Mouse (Mus musculus): ENCODE measurements around the gene Fam49a.
"Not testable (repeated sequence)": the region's sequence is repeated elsewhere in the genome, so short reads cannot be mapped to it uniquely, and the experiment has no call there.

Gene Fam49a

DNA sequence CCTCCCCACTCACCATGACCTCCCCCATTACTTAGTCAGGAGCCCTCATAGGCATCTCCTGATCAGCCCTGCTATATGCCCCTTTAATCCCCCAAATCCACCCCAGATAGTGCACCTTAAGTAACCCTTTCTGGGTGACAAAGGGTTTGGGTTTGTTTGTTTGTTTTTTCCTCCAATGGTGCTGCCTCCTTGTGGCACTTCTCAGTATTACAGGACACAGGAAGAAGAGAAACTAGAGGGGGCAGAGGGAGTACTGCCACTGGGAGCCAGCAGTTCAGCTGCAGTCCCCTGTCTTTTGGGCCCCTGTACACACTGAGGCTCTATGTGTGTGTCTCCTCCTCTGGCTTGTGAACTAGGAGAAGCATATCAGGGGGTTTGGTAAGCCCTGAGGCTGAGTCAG, 51.5 kb downstream of the Fam49a start:
- no peak for DNase-seq (ENCODE audit: extremely low spot score, low spot score)

DNA sequence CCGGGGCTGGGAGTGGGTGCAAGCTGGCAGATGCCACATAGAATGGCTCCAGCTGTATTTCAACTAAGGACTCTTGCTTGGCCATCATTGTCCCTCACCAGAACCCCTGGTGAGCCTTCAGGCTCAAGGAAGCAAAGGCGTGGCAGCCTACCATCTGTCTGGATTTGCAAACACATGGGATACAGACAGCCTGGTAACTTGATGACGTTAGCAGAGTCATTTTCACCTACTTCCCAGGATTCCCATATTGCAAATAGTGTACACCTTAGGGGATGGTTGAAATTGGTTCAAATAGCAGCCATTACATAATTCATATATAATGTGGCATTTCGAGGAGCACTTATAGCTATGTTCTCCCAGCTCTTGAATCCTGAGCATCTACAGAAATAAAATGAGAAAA, 52.0 kb downstream of the Fam49a start:
- DNase-seq (ENCODE audit: extremely low spot score, low spot score) = no peak

DNA sequence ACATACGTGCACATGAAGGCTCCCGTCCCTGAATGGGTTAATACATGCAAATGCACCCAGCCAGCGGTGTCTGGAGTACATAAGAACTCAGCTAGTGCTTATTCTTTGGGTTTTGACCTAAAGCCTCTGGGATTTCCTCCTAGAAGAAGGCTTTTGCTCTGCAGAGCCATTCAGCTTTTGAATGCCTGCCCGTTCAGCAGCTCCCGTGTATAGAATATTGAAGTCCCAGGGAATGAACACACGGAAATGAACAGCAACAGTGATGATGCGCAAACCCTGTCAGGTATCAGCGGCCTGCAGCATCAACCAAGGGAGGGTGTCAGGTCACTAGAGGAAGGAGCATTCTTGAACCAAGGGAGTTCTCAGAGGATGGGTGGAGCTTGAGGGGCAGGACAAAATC, 52.4 kb downstream of the Fam49a start:
- DNase-seq (ENCODE audit: extremely low spot score, low spot score) = no peak

GRCm38 (mm10) chr12:12315011-12315410, 53.1 kb downstream of the Fam49a start:
- peak; percentile 50 for DNase-seq (ENCODE audit: extremely low spot score, low spot score)

DNA sequence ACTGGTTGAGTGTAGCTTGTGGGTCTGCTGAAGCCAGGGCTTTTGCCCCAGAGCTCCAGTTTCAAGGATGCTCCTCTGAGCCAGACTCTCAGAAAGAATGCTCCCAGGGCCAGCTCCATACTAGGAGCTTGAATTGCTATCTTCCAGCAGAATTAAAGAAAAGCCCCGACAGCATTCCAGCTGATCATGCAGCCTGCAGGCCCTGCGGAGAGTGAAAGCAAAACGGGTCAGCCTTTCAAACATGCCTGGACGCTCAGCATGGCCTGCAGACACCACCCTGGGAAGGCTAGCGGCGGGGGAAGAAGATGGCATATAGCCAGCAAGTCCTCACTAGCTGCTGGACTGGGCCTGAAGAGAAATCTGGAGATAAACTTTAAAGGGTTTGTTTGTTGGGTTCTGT, 55.0 kb downstream of the Fam49a start:
- DNase-seq (ENCODE audit: extremely low spot score, low spot score) = no peak

DNA sequence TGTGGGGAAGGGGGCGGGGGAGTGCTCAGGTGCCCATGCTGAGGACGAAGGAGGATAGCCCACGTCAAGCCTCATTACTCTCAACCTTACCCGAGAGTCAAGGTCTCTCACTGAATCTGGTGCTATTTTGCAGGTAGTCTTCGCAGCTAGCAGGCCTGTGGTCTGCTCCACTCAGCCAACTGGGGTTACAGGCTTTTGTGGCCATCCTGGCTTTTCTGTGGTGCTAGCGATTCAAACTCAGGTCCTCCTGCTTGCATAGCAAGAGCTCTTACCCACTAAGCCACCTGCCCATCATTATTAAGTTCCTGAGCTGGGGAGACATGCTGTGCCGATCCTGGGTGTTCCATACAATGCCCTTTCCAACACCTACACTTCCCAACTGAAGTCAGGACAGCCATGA, 55.7 kb downstream of the Fam49a start:
- DNase-seq (ENCODE audit: extremely low spot score, low spot score) = no peak

- no peak for DNase-seq (ENCODE audit: extremely low spot score, low spot score)
Observed at GRCm38 (mm10) chr12:12318140-12318734, 56.3 kb downstream of the Fam49a start.

- DNase-seq (ENCODE audit: extremely low spot score, low spot score) = no peak
Observed at GRCm38 (mm10) chr12:12320693-12321092, 58.8 kb downstream of the Fam49a start.

DNA sequence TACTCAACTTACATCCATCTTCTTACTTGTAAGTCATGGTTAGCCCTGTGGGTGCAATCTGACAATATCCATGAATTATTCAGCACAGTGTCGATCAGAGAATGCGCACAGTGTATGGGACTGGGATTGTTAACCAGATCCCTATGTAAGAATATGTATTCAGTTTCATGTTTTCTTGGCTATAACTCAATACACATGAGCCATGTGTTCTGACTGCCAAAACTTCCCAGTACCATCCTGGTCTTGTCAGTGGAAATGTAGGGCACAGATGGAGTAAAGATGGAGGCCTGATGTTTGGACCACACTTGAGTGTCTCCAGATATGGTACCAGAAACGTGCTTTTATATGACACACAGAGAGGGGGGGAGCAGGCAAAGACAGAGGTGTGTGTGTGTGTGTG, 59.2 kb downstream of the Fam49a start:
- no peak for DNase-seq (ENCODE audit: extremely low spot score, low spot score)

- no peak for DNase-seq (ENCODE audit: extremely low spot score, low spot score)
Observed at GRCm38 (mm10) chr12:12323084-12323483, 61.1 kb downstream of the Fam49a start.

- DNase-seq (ENCODE audit: extremely low spot score, low spot score) = peak; percentile 97
Observed at GRCm38 (mm10) chr12:12323616-12324223, 61.8 kb downstream of the Fam49a start.

DNA sequence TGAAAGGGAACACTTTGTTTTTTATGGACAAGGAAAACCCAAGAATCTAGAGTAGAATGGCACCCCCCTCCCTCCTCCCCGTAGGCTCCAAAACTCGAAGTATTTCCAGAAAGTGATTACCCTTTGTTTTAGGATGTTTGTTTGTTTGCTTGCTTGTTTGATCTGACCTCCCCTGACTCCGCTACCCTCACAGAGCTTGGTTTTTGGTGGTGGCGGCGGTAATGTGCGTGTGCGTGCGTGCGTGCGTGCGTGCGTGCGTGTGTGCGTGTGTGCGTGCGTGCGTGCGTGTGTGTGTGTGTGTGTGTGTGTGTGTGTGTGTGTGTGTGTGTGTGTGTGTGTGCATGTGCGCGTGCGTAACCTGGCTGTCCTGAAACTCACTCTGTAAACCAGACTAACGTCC, 62.3 kb downstream of the Fam49a start:
- not testable (repeated sequence) for DNase-seq (ENCODE audit: extremely low spot score, low spot score)

GRCm38 (mm10) chr12:12333526-12334310, 71.8 kb downstream of the Fam49a start:
- no peak for DNase-seq (ENCODE audit: extremely low spot score, low spot score)

DNA sequence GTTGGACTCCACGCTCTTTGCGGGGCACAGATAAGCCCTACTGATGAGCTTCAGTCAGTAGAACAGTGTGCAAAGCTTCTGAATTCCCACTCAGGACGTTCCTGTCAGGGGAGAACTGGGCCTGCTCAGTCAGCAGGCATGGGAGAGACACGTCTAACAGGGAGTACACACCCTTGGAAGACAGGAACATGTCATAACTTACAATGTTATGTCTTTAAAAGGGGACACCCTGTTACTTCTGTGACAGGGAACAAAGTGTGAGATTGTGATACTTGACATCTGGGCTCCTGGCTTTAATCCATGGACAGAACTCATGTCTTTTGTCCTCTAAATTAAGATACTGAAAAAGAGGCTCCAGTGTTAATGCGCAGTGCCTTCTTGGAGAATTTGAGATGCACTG, 72.5 kb downstream of the Fam49a start:
- DNase-seq (ENCODE audit: extremely low spot score, low spot score) = no peak

GRCm38 (mm10) chr12:12335566-12335965, 73.6 kb downstream of the Fam49a start:
- DNase-seq (ENCODE audit: extremely low spot score, low spot score) = no peak

- DNase-seq (ENCODE audit: extremely low spot score, low spot score) = no peak
Observed at GRCm38 (mm10) chr12:12337378-12337777, 75.4 kb downstream of the Fam49a start.

GRCm38 (mm10) chr12:12343320-12343719, 81.4 kb downstream of the Fam49a start:
- DNase-seq (ENCODE audit: extremely low spot score, low spot score) = no peak

- no peak for DNase-seq (ENCODE audit: extremely low spot score, low spot score)
Observed at GRCm38 (mm10) chr12:12348625-12349024, 86.7 kb downstream of the Fam49a start.

GRCm38 (mm10) chr12:12349645-12350288, 87.8 kb downstream of the Fam49a start:
- no peak for DNase-seq (ENCODE audit: extremely low spot score, low spot score)

DNA sequence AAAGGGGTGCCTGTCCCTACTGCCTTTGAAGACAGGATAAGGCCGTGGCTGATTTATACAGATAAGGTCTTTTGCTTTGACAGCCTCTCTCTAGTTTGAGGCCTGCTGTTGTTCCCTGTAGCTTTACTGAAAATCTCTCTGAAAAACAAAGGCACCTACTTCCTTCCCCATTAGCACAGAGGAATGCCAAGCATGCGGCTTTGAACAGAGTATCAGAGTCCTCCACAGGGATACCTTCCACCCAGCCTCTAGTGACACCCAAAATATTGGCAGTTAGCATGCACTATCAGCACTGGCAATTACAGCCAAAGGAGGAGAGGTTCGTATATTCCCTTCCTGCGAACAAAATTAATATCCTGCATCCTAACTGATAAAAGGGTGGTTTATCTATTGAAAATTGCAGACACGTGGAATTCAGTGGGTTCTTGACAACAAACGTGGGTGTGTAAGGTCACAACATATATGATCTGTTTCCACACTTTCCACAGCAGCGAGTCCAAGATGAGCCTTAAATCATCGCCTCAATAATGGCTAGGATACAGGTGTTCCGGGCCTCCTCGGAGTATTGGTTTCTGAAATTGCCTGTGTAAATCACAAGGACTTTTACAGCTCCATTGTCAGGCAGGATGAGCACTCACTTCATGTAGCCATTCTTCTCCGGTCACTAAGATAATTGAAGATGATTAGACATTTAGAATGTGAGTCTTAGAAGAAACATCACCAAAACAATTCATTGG, 90.0 kb downstream of the Fam49a start:
- DNase-seq (ENCODE audit: extremely low spot score, low spot score) = no peak

- no peak for DNase-seq (ENCODE audit: extremely low spot score, low spot score)
Observed at GRCm38 (mm10) chr12:12354115-12354653, 92.2 kb downstream of the Fam49a start.
